Mouse (Mus musculus) gastrocnemius, postnatal 14 days (tissue): ENCODE data around the gene Sema3b. TPM values are rescaled to one million over a fixed set of nuclear protein-coding genes. Genes with fewer than 3 reads are reported as not detected.

Experiments
- DNase-seq: peaks from one replicate; pipeline ENCODE4 v3.0.0; 2021; ENCODE audit warnings: mixed read lengths
- intact Hi-C: fragments of 180-260 bp; cut with DNase I; formaldehyde crosslinking; loops from one replicate; pipeline ENCODE4 v1.15.1; 2025; ENCODE audit warnings: low total_unique reads
- total RNA-seq, 2 experiments: library from RNA; stranded (reverse); gene quantifications; 2 replicates each; pipeline ENCODE4 v1.2.3; 2021

Sema3b gene
- total RNA-seq, 2 experiments from 2014 or later = 27.6 to 35.2 TPM

- DNase-seq = peak; percentile 63
- intact Hi-C loops = no loop called here
Observed at GRCm38 (mm10) chr9:107633661-107634405, 24.8 kb upstream of the Sema3b start.

- intact Hi-C loops = no loop called here
- DNase-seq = peak; percentile 86
Observed at GRCm38 (mm10) chr9:107633091-107633660, 24.1 kb upstream of the Sema3b start.

- no peak for DNase-seq
- intact Hi-C loops = no loop called here
Observed at GRCm38 (mm10) chr9:107632478-107632877, 23.4 kb upstream of the Sema3b start.

GRCm38 (mm10) chr9:107631861-107632260, 22.8 kb upstream of the Sema3b start:
- intact Hi-C loops = no loop called here
- no peak for DNase-seq

DNA sequence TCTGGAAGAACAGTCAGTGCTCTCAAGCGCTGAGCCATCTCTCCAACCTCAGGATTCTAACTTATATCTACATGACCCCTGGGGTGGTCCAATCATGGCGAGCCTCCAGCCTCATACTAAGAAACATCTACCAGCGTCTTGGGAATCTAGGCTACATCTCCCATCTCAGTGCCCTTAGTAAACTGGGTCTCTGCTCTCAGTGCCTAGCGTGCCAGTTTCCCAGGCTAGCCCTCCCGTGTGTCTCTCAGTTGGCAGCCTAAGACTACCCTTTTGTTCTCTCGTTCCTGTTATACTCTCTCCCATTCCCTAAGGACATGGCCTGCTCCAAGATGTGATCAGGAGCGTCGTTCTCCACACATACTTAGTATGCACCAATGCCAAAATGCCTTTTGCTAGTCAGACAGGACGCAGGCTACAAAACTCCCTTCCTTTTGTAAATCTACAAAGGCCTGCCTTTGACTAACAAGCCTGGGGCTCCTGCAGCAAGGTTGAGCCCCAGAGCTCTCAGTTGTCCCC, 22.3 kb upstream of the Sema3b start:
- no peak for DNase-seq
- intact Hi-C loops = no loop called here

- intact Hi-C loops = no loop called here
Observed at GRCm38 (mm10) chr9:107630576-107630975, 21.5 kb upstream of the Sema3b start.

DNA sequence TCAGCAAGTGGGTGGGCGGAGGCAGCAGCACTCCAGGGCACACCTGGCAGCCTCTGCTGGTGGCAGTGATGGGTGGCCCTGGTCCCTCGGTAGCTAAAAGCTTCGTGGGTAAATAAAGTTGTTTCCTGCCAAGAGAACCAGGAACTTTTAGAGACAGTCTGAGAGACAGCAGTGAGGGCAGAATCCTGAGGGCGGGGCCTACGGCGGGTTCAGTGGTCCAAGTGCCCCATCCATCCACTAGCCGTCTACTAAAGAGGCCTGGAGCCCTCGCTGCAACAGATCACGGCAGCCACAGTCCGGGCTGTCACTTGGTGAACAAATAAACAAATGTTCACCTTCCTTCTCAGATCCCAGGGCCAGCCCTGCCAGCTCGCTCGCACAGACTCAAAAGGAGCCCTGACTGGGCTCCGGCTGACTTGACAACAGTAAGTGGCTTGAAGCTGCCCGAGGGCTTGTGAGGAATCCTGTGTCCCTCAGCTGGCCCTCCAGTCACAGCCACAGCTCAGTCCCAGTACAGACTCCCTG, 20.9 kb upstream of the Sema3b start:
- intact Hi-C loops = no loop called here
- DNase-seq = no peak

More at GRCm38 (mm10) chr9:107630576-107630975, 21.5 kb upstream of the Sema3b start:
- no peak for DNase-seq

DNA sequence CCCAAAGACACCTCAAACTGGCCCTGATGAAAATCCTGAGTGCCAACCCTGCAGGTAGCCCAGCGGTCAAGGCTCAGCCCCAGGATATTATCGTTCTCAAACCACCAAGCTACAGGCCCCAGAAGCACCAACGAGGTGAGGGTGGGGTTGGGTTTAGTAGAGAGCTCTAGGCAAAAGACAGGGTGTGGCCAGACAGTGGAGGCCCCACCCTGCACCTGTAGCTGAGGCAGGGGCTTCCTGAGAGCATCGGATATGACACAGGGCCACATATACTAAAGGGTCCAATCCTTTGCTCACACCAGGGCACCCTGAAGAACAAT, 20.3 kb upstream of the Sema3b start:
- intact Hi-C loops = no loop called here

GRCm38 (mm10) chr9:107628721-107629410, 19.8 kb upstream of the Sema3b start:
- DNase-seq = peak; percentile 59
- intact Hi-C loops = no loop called here

More for the DNA sequence above, 20.3 kb upstream of the Sema3b start:
- DNase-seq = no peak

- DNase-seq = no peak
- intact Hi-C loops = no loop called here
Observed at GRCm38 (mm10) chr9:107627387-107628255, 18.6 kb upstream of the Sema3b start.

- peak; percentile 88 for DNase-seq
- intact Hi-C loops = no loop called here
Observed at GRCm38 (mm10) chr9:107626844-107627277, 17.8 kb upstream of the Sema3b start.

- intact Hi-C loops = no loop called here
- DNase-seq = no peak
Observed at GRCm38 (mm10) chr9:107626158-107626843, 17.3 kb upstream of the Sema3b start.

DNA sequence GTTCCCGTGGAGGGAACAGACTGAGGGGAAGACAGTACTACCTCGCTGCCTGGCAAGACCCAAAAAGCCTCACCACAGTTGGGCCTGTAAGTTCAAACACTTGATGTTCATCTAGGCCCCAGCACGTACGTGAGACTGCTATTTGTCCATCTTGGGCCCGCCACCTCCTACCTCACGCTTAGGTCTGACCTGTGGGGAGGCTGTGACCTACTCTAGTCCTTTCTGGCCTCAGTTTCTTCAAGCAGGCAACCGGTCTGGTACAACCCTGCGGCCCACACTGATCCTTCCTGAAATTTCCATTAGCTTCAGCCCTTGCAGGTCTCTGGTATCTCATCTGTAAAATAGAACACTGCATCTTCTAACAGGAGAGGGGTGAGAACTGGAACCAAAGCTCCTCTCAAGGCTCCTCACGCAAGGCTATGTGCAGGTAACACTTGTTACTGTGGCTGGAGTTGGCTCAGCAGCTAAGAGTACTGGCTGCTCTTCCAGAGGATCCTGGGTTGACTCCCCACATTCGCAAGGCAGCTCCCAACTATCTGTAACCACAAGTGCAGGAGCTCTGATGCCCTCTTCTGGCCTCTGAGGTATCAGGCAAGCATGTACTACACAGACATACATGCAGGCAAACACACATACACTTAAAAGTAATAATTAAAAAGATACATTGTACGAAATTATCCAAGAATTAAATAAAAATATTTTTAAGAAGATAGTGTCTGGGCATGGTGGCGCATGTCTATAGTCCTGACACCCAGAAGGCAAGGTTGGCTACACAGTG, 16.5 kb upstream of the Sema3b start:
- intact Hi-C loops = no loop called here
- no peak for DNase-seq

DNA sequence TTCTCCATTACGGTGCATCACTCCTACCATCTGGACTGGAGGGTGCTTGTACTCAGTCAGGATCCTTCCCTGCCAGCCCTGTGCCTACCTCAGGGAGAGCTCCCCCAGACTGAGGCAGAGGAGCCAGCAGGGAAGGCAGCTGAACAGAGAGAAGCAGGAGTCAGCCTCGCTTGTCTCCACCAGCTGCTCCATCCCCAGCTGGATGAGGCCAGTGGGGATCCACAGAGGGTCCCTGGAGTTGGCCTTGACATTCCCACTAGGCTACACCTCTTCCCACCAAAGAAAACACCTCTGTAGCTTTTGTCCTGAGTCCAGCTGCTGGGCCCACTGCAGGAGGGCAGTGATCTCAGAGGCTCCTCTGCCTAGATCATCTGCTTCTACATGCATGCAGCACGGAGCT, 15.9 kb upstream of the Sema3b start:
- intact Hi-C loops = no loop called here
- DNase-seq = no peak

- DNase-seq = no peak
Observed at GRCm38 (mm10) chr9:107624539-107624938, 15.5 kb upstream of the Sema3b start.

GRCm38 (mm10) chr9:107620954-107621353, 11.9 kb upstream of the Sema3b start:
- intact Hi-C loops = no loop called here
- DNase-seq = no peak

More at GRCm38 (mm10) chr9:107624539-107624938, 15.5 kb upstream of the Sema3b start:
- intact Hi-C loops = no loop called here

DNA sequence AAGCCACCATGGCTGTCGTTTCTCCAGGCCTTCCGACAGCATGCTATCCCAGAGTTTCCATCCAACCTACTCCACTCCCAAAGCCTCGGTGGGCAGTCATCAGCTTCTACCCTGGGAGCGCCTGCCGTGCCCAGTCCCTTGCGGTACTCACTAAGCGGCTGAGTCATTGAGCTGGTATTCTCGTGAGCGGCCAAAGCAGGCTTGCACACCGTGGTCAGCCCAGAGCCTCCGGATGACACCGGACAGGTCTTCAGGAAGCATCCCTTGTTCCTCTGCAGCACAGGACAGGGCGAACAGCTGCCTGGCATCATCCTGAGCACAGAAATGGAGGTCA, 10.5 kb upstream of the Sema3b start:
- no peak for DNase-seq
- intact Hi-C loops = no loop called here
